Mouse (Mus musculus): Measurements from ENCODE around the gene Rasa1. TPM values are rescaled to one million over a fixed set of nuclear protein-coding genes. Genes with fewer than 3 reads are reported as not detected.

The Rasa1 gene
- polyA plus RNA-seq (2015; fragmentation: Nextera tagmentation; extraction: Ambion mirVana): 11.9 and 12.8 TPM in 2 replicates

DNA sequence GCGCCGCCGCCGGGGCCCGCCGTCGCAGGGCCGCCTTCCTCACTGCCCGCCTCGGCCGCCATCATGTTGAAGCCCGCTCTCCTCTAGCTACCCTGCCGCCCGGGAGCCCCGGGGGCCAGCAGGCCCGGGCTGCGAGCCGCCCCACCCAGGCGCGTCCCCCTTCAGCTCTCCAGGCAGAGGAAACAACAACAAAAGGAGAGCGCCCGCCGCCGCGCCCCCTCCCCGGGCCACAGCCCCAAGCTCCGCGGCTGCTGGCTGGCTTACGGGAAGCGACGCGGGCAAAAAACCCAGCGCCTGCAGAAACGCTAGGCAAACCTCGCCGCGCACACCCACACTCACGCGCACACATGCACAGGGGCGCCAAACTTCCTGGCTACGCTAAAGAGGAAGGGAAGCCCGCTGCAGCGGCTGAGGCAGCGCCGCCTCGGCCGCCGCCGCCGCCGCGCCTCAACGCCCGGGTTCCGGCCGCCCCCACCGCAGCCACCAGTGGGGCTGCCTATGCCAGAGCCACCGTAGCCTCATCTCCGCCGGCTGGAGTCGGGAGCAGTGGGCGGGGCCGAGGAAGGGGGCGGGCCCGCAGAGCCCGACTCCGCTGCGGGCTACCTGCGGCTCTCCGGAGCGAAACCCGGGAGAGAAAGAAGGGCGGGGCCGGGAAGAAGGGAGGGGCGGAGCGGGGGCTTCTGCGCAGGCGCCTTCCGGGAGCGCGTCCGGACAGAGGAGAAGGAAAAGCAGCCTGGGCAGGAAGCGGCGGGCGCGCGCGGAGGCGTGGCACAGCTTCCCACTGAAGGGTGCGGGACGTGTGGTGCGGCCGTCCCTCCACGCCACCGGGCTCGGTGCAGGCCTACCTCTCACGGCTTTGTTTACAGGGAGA, at the start of gene Rasa1:
Rasa1 (minus strand) TSS at position 288 of the 871 bp plus-strand sequence.
- Histone ChIP-seq H3K27me3 (ENCODE audit: insufficient read depth, low read length) (no peaks in the 10 kb centered on the region), H3K9ac (replicated peaks) (peak within 1 kb of the TSS; percentile 95), H3K27ac (ENCODE audit: low read depth) (peak within 1 kb of the TSS; percentile 98), H3K36me3 (replicated peaks; ENCODE audit: insufficient read depth, low read length) (no peaks in the 10 kb centered on the region), H3K9me3 (ENCODE audit: low read length) (no peaks in the 10 kb centered on the region), H3K4me3 (ENCODE audit: low read depth, low read length) (peak within 1 kb of the TSS; percentile 97), H3K4me2 (ENCODE audit: low read depth, low read length) (peak within 1 kb of the TSS; percentile 83), H3K4me1 (ENCODE audit: insufficient read depth) (no peaks in the 10 kb centered on the region)
- WGBS (ENCODE audit: insufficient replicate concordance): 2% methylated on average over 73 of the region's 97 CpGs
- TF ChIP-seq CTCF (IDR thresholded peaks at IDR 0.05; ENCODE audit: low read depth) (no peak), EP300 (IDR thresholded peaks at IDR 0.05; ENCODE audit: low read depth) (no peak)
- DNase-seq (peak; percentile 99), ATAC-seq (peak; percentile 94)

DNA sequence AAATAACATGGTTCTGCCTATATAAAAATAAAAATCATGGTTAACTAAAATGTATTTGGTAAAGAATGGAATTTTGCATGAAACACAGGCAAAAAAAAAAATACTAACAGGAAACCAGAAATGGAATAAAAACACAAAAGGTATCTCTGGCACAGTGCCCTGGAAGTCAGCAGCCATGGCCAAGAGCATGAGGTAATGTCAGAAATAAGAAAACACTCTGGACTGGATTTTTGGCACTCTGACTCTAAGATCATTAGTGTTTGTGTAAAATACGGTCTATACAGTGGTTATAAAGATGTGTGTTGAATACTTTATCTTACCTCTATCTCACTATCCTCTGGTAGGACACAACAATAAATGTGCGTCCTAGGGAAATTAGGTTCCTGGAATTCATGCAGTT, 22.6 kb upstream of the Rasa1 start:
- WGBS (ENCODE audit: insufficient replicate concordance): 83% methylated on average over 2 of the region's 2 CpGs
- no peak overlapping the region for H3K27ac ChIP-seq (ENCODE audit: low read depth)
- no peak overlapping the region for H3K4me2 ChIP-seq (ENCODE audit: low read depth, low read length)
- H3K4me3 ChIP-seq (ENCODE audit: low read depth, low read length): no peak overlapping the region
- TF ChIP-seq EP300 (IDR thresholded peaks at IDR 0.05; ENCODE audit: low read depth) (no peak), CTCF (IDR thresholded peaks at IDR 0.05; ENCODE audit: low read depth) (no peak)
- no peaks in the 10 kb centered on the region for H3K4me1 ChIP-seq (ENCODE audit: insufficient read depth)
- no peaks in the 10 kb centered on the region for H3K9me3 ChIP-seq (ENCODE audit: low read length)
- H3K9ac ChIP-seq (replicated peaks): no peak overlapping the region
- ATAC-seq: no peak
- no peak for DNase-seq
- no peaks in the 10 kb centered on the region for H3K36me3 ChIP-seq (replicated peaks; ENCODE audit: insufficient read depth, low read length)
- no peaks in the 10 kb centered on the region for H3K27me3 ChIP-seq (ENCODE audit: insufficient read depth, low read length)

- TF ChIP-seq CTCF (IDR thresholded peaks at IDR 0.05; ENCODE audit: low read depth) (no peak), EP300 (IDR thresholded peaks at IDR 0.05; ENCODE audit: low read depth) (no peak)
- ATAC-seq (no peak), DNase-seq (no peak)
- Histone ChIP-seq H3K4me3 (ENCODE audit: low read depth, low read length) (no peak overlapping the region), H3K27me3 (ENCODE audit: insufficient read depth, low read length) (no peaks in the 10 kb centered on the region), H3K9me3 (ENCODE audit: low read length) (no peaks in the 10 kb centered on the region), H3K36me3 (replicated peaks; ENCODE audit: insufficient read depth, low read length) (no peaks in the 10 kb centered on the region), H3K4me2 (ENCODE audit: low read depth, low read length) (no peak overlapping the region), H3K4me1 (ENCODE audit: insufficient read depth) (no peaks in the 10 kb centered on the region), H3K27ac (ENCODE audit: low read depth) (no peak overlapping the region), H3K9ac (replicated peaks) (no peak overlapping the region)
- 67% methylated on average over 5 of the region's 5 CpGs for WGBS (ENCODE audit: insufficient replicate concordance)
Observed at GRCm38 (mm10) chr13:85310968-85311367, 22.0 kb upstream of the Rasa1 start.

DNA sequence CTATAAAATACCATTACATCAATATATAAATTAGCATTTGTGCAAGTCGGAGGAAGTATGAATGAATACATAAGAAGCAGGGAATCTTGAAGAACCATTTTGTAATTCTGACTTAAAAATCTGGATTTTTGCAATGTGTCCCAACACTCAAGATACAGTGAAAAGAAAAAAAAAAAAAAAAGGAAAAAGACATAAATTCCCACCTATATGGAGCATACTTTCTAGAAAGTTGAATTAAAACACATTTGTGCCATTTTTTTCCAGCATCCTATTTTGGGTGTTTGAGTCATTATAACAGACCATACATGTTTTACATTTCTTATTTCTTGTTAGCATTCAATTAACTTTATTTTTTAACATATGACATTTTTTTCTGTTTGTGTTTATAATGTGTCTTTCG, 21.6 kb upstream of the Rasa1 start:
- H3K4me1 ChIP-seq (ENCODE audit: insufficient read depth): no peaks in the 10 kb centered on the region
- no peak overlapping the region for H3K4me2 ChIP-seq (ENCODE audit: low read depth, low read length)
- no peaks in the 10 kb centered on the region for H3K36me3 ChIP-seq (replicated peaks; ENCODE audit: insufficient read depth, low read length)
- WGBS (ENCODE audit: insufficient replicate concordance): 83% methylated on average over 2 of the region's 2 CpGs
- DNase-seq: no peak
- no peaks in the 10 kb centered on the region for H3K9me3 ChIP-seq (ENCODE audit: low read length)
- H3K27me3 ChIP-seq (ENCODE audit: insufficient read depth, low read length): no peaks in the 10 kb centered on the region
- TF ChIP-seq CTCF (IDR thresholded peaks at IDR 0.05; ENCODE audit: low read depth) (no peak), EP300 (IDR thresholded peaks at IDR 0.05; ENCODE audit: low read depth) (no peak)
- no peak overlapping the region for H3K4me3 ChIP-seq (ENCODE audit: low read depth, low read length)
- no peak overlapping the region for H3K9ac ChIP-seq (replicated peaks)
- H3K27ac ChIP-seq (ENCODE audit: low read depth): no peak overlapping the region
- ATAC-seq: no peak

DNA sequence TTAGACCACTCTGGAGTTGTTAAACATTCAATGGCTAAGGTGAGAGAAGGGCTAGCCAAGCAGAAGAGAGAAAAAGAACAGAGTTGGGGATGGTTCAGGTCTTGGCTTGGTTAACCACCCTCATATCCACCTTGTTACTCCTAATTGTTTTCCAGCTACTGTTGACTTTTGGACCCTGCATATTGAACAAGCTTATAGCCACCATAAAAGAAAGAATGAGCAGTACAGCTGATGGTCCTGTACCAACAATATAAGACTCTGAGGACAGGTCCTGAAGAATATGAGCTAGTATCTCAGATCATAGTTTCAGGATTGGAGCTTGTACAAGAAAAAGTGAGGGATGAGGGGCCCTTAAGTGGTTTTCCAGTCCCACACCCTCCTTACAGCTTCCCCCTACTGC, 17.1 kb upstream of the Rasa1 start:
- Histone ChIP-seq H3K27ac (ENCODE audit: low read depth) (no peak overlapping the region), H3K4me2 (ENCODE audit: low read depth, low read length) (no peak overlapping the region), H3K27me3 (ENCODE audit: insufficient read depth, low read length) (no peaks in the 10 kb centered on the region), H3K4me3 (ENCODE audit: low read depth, low read length) (no peak overlapping the region), H3K4me1 (ENCODE audit: insufficient read depth) (no peaks in the 10 kb centered on the region), H3K36me3 (replicated peaks; ENCODE audit: insufficient read depth, low read length) (no peaks in the 10 kb centered on the region), H3K9ac (replicated peaks) (no peak overlapping the region), H3K9me3 (ENCODE audit: low read length) (no peaks in the 10 kb centered on the region)
- TF ChIP-seq EP300 (IDR thresholded peaks at IDR 0.05; ENCODE audit: low read depth): no peak
- TF ChIP-seq CTCF (IDR thresholded peaks at IDR 0.05; ENCODE audit: low read depth): no peak
- no peak for DNase-seq
- ATAC-seq: no peak

- no peak for DNase-seq
- peak overlapping the region; percentile 83 for H3K4me2 ChIP-seq (ENCODE audit: low read depth, low read length)
- H3K4me3 ChIP-seq (ENCODE audit: low read depth, low read length): peak overlapping the region; percentile 21
- no peaks in the 10 kb centered on the region for H3K36me3 ChIP-seq (replicated peaks; ENCODE audit: insufficient read depth, low read length)
- no peaks in the 10 kb centered on the region for H3K4me1 ChIP-seq (ENCODE audit: insufficient read depth)
- ATAC-seq: no peak
- 16% methylated on average over 1 of the region's 1 CpGs for WGBS (ENCODE audit: insufficient replicate concordance)
- H3K9me3 ChIP-seq (ENCODE audit: low read length): no peaks in the 10 kb centered on the region
- H3K27ac ChIP-seq (ENCODE audit: low read depth): 0 out of 2 replicates have a peak overlapping the region, but pooled peaks have one; percentile 12
- TF ChIP-seq CTCF (IDR thresholded peaks at IDR 0.05; ENCODE audit: low read depth): no peak
- no peak for TF ChIP-seq EP300 (IDR thresholded peaks at IDR 0.05; ENCODE audit: low read depth)
- peak overlapping the region; percentile 9; the same call in 1 of the 2 replicates for H3K9ac ChIP-seq (replicated peaks)
- no peaks in the 10 kb centered on the region for H3K27me3 ChIP-seq (ENCODE audit: insufficient read depth, low read length)
Observed at GRCm38 (mm10) chr13:85290651-85291050, 1.7 kb upstream of the Rasa1 start.

Measured in liver, postnatal 0 days (tissue).